Mouse (Mus musculus) lung, adult 2 months (tissue): Measurements from ENCODE around the gene Rwdd4a.

ENCODE experiments used
- CTCF ChIP-seq: fragments of 200-500 bp; IDR thresholded peaks from 2 replicates; pipeline ENCODE4 v1.5.1; 2011; ENCODE audit warnings: mild to moderate bottlenecking, low read length, control low read depth; ENCODE audit not compliant: insufficient read depth
- POLR2A ChIP-seq: fragments of 200-500 bp; IDR thresholded peaks from 2 replicates; pipeline ENCODE4 v1.6.1; 2011; ENCODE audit warnings: low read depth, mild to moderate bottlenecking, control low read depth, low read length, borderline replicate concordance; ENCODE audit errors: extremely low read depth

DNA sequence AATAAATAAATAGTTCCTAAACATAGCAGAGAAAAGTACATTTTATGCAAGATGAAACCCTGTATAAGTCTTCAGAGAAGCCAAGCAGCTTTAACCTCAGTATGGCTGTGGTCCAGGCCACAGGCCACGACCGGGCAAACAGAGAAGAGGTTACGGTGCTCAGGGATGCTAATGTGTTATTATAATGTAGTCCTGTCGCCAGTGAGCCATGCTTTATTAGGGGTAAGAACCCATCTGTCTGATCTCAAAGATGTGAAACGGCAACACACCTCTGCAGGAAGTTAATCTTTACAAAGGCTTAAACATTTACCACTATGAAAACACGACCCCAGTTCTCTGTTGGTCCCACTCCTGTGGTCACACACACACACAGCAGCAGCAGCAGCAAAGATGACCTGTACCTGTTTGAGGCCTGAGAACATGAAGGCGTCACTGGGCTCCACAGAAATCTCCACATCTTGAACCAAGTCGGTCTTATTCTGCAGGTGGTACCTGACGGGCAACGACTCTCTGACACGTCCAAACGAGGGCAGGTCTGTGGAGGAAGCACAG is 38.8 kb upstream of the Rwdd4a start:
- TF ChIP-seq CTCF (no peak), POLR2A (no peak)
